Mouse (Mus musculus) lung, adult 2 months (tissue): Measurements from ENCODE around the gene Phykpl.

ENCODE experiments used
- CTCF ChIP-seq: fragments of 200-500 bp; IDR thresholded peaks from 2 replicates; pipeline ENCODE4 v1.5.1; 2011; ENCODE audit warnings: mild to moderate bottlenecking, low read length, control low read depth; ENCODE audit not compliant: insufficient read depth
- POLR2A ChIP-seq: fragments of 200-500 bp; IDR thresholded peaks from 2 replicates; pipeline ENCODE4 v1.6.1; 2011; ENCODE audit warnings: low read depth, mild to moderate bottlenecking, control low read depth, low read length, borderline replicate concordance; ENCODE audit errors: extremely low read depth

DNA sequence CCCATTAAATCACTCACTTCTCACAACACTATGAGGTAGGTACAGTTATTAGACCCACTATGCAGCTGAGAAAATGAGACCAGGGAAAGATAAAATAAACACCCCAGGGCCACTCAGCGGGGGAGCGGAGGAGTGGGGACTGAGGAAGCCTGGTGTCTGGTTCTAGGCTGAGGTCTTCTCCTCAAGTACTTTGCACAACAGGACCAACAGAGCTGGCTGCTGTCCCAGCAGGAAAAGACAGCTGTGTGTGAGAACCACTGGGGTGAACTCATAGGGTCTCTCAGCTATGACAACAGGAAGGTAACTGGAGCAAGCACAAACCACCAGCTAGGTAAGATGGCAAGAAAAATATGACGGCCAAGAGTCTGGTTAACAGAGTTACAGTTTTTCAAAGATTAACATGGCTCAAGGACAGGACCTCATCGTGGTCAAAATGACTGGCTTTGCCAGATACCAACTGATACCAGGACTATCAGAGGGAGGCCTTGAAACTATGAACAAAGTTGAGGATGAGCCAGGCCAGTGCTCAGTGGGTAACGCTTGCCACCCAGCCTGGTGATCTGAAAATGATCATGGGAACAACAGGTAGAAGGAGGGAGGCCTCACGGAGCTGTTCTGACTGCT is 47.7 kb downstream of the Phykpl start:
- TF ChIP-seq CTCF (no peak), POLR2A (no peak)
